Mouse (Mus musculus) megakaryocyte, embryonic 14.5 days (primary cell): ENCODE results near the gene a. TPM values are rescaled to one million over a fixed set of nuclear protein-coding genes. Genes with fewer than 3 reads are reported as not detected.

Source experiments
- H3K27me3 ChIP-seq: replicated peaks from 2 replicates; pipeline ENCODE3; 2012; ENCODE audit warnings: inconsistent platforms
- H3K36me3 ChIP-seq: replicated peaks from 2 replicates; pipeline ENCODE3; 2012; ENCODE audit warnings: low read length, inconsistent platforms, mixed read lengths
- H3K4me1 ChIP-seq: 2 replicates; pipeline ENCODE4 v1.6.1; 2012; ENCODE audit warnings: inconsistent platforms
- H3K4me3 ChIP-seq: replicated peaks from 2 replicates; pipeline ENCODE3; 2012; ENCODE audit warnings: moderate library complexity, mild to moderate bottlenecking, inconsistent platforms
- H3K9me3 ChIP-seq: 2 replicates; pipeline ENCODE4 v1.6.1; 2012; ENCODE audit warnings: inconsistent platforms
- FLI1 ChIP-seq: IDR thresholded peaks from 2 replicates; pipeline ENCODE4 v1.6.1; 2012; ENCODE audit warnings: low read length, inconsistent platforms, mixed read lengths
- GATA1 ChIP-seq: IDR thresholded peaks from 3 replicates; pipeline ENCODE4 v1.6.1; 2012; ENCODE audit warnings: mixed read lengths, low read length, inconsistent platforms, borderline replicate concordance
- polyA plus RNA-seq: library from polyadenylated mRNA; stranded (reverse); fragments of >175 nt; gene quantifications from 2 replicates; pipeline ENCODE4 v1.2.3, GENCODE M21; 2012; ENCODE audit warnings: low replicate concordance; ENCODE audit not compliant: insufficient read depth

Gene a
- polyA plus RNA-seq, 1 experiment: 1.6 TPM

DNA sequence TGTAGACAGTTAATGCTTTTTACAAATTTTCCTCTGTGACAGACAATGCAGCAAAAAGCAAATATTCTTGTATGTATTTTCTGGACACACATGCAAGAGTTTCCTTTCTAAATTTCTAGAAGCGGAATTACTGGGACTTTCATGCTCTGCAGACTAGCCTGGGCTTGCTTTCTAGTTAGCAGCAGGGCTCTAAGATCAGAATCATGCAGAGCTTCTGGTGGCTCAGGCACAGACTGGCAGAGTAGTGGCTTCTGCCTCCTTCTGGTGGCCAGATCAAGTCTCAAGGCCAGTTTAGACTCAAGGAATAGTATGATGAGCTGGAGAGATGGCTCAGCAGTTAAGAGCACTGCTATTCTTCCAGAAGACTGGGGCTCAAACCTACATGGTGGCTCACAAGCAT, 32.7 kb upstream of the a start:
- peaks cover 19% of the 10 kb centered on the region for H3K27me3 ChIP-seq
- no peaks in the 10 kb centered on the region for H3K36me3 ChIP-seq
- H3K4me1 ChIP-seq: peaks cover 4% of the 10 kb centered on the region
- TF ChIP-seq GATA1 (no peak), FLI1 (no peak)
- H3K4me3 ChIP-seq: no peak overlapping the region
- H3K9me3 ChIP-seq: no peaks in the 10 kb centered on the region

- Histone ChIP-seq H3K27me3 (peaks cover 19% of the 10 kb centered on the region), H3K4me1 (peaks cover 16% of the 10 kb centered on the region), H3K4me3 (no peak overlapping the region), H3K36me3 (no peaks in the 10 kb centered on the region), H3K9me3 (no peaks in the 10 kb centered on the region)
- TF ChIP-seq GATA1 (no peak), FLI1 (no peak)
Observed at GRCm38 (mm10) chr2:154763226-154763625, 28.0 kb upstream of the a start.

DNA sequence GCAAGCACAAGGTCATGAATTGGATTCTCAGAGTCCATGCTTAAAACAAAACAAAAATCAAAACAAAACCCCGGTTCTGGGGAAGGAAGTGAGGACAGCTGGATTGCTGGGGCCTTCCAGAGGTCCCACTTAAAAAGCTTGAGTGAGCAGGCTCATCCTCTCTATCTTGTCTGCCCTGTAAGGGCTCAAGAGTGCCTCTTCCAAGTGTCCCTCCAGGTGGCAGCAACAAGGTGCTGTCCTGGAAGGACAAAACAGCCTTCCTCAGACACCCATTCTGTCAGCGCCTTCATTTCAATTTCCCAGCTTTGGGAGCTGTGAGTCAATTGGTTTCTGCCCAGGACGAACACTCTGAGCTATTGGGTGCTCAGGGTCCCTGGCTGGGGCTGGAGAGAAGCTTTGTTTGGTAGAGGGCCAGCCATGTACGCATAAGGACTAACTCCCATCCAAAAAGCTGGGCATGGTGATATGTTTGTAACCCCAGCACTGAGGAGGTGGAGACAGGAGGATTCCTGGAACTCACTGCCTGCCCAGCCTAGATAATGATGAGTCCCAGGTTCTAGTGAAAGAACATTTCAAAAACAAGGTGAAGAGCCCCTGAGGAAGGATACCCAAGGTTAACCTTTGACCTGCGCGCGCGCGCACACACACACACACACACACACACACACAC, 26.2 kb upstream of the a start:
- no peak overlapping the region for H3K4me3 ChIP-seq
- no peaks in the 10 kb centered on the region for H3K36me3 ChIP-seq
- no peaks in the 10 kb centered on the region for H3K9me3 ChIP-seq
- peaks cover 19% of the 10 kb centered on the region for H3K27me3 ChIP-seq
- no peak for TF ChIP-seq GATA1
- no peak for TF ChIP-seq FLI1
- peaks cover 21% of the 10 kb centered on the region for H3K4me1 ChIP-seq

GRCm38 (mm10) chr2:154765554-154766008, 25.6 kb upstream of the a start:
- Histone ChIP-seq H3K4me3 (no peak overlapping the region), H3K27me3 (peaks cover 16% of the 10 kb centered on the region), H3K4me1 (peaks cover 21% of the 10 kb centered on the region), H3K36me3 (no peaks in the 10 kb centered on the region), H3K9me3 (no peaks in the 10 kb centered on the region)
- no peak for TF ChIP-seq FLI1

- peaks cover 5% of the 10 kb centered on the region for H3K27me3 ChIP-seq
- peaks cover 21% of the 10 kb centered on the region for H3K4me1 ChIP-seq
- TF ChIP-seq GATA1: no peak
- TF ChIP-seq FLI1: no peak
- H3K36me3 ChIP-seq: no peaks in the 10 kb centered on the region
- no peaks in the 10 kb centered on the region for H3K9me3 ChIP-seq
- H3K4me3 ChIP-seq: no peak overlapping the region
Observed at GRCm38 (mm10) chr2:154767051-154767450, 24.2 kb upstream of the a start.

GRCm38 (mm10) chr2:154769930-154770329, 21.3 kb upstream of the a start, which contains the start of gene Gm14214:
Gene Gm14214, minus strand, starts transcription at chr2:154770030.
- Histone ChIP-seq H3K27me3 (no peaks in the 10 kb centered on the region), H3K36me3 (no peaks in the 10 kb centered on the region), H3K9me3 (peaks cover 6% of the 10 kb centered on the region), H3K4me1 (peaks cover 15% of the 10 kb centered on the region), H3K4me3 (no peak within 1 kb of the TSS)
- TF ChIP-seq FLI1: no peak
- no peak for TF ChIP-seq GATA1

DNA sequence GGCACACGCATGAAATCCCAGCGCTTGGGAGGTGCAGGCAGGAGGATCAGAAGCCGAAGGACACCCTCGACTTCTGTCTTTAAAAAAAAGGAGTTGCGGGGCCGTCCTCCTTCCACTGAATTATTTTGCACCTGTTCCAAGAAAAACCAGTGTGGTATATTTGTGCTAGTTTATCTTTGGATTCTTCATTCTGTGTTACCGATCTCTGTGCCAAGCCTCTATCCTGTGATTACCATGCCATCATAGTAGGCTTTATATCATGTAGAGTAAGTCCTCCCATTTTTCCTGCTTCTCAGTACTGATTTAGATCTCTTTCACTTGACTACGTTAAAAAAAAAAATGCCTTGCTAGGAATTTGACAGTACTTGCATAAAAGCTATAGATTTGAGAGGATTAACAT, 19.6 kb upstream of the a start:
- TF ChIP-seq GATA1 (no peak), FLI1 (no peak)
- Histone ChIP-seq H3K9me3 (peaks cover 6% of the 10 kb centered on the region), H3K4me1 (peaks cover 12% of the 10 kb centered on the region), H3K36me3 (no peaks in the 10 kb centered on the region), H3K27me3 (peaks cover 3% of the 10 kb centered on the region), H3K4me3 (no peak overlapping the region)

GRCm38 (mm10) chr2:154774032-154774431, 17.2 kb upstream of the a start:
- Histone ChIP-seq H3K27me3 (peaks cover 10% of the 10 kb centered on the region), H3K36me3 (no peaks in the 10 kb centered on the region), H3K4me1 (peaks cover 8% of the 10 kb centered on the region; the same call in 1 of the 2 replicates), H3K4me3 (no peak overlapping the region), H3K9me3 (peaks cover 6% of the 10 kb centered on the region)
- TF ChIP-seq GATA1 (no peak), FLI1 (no peak)

GRCm38 (mm10) chr2:154776496-154776895, 14.7 kb upstream of the a start:
- peaks cover 24% of the 10 kb centered on the region for H3K27me3 ChIP-seq
- H3K36me3 ChIP-seq: no peaks in the 10 kb centered on the region
- peaks cover 6% of the 10 kb centered on the region for H3K9me3 ChIP-seq
- H3K4me3 ChIP-seq: no peak overlapping the region
- H3K4me1 ChIP-seq: peaks cover 12% of the 10 kb centered on the region
- no peak for TF ChIP-seq FLI1
- TF ChIP-seq GATA1: no peak

- peaks cover 44% of the 10 kb centered on the region for H3K27me3 ChIP-seq
- no peak for TF ChIP-seq FLI1
- TF ChIP-seq GATA1: no peak
- H3K9me3 ChIP-seq: no peaks in the 10 kb centered on the region
- no peak overlapping the region for H3K4me3 ChIP-seq
- peaks cover 12% of the 10 kb centered on the region for H3K4me1 ChIP-seq
- H3K36me3 ChIP-seq: no peaks in the 10 kb centered on the region
Observed at GRCm38 (mm10) chr2:154779648-154780047, 11.6 kb upstream of the a start.
